Mouse (Mus musculus) brown adipose tissue, adult 24 weeks (tissue): Measurements from ENCODE around the gene Wdr3. TPM values are rescaled to one million over a fixed set of nuclear protein-coding genes. Genes with fewer than 3 reads are reported as not detected.

ENCODE experiments used
- H3K27ac ChIP-seq: fragments of 200-500 bp; replicated peaks from 2 replicates; pipeline ENCODE4 v1.5.1; 2012; ENCODE audit warnings: low read depth, mild to moderate bottlenecking, low read length
- H3K4me1 ChIP-seq: fragments of 200-500 bp; 2 replicates; pipeline ENCODE4 v1.6.1; 2012; ENCODE audit warnings: low read length, mixed read lengths; ENCODE audit not compliant: control insufficient read depth, insufficient read depth, insufficient read length
- H3K4me3 ChIP-seq: fragments of 200-500 bp; 2 replicates; pipeline ENCODE4 v1.5.1; 2012; ENCODE audit warnings: low read depth, mild to moderate bottlenecking, low read length, moderate library complexity; ENCODE audit not compliant: insufficient read depth
- polyA plus RNA-seq: library from polyadenylated mRNA; stranded (reverse); fragments of >200 nt; gene quantifications from 2 replicates; pipeline ENCODE4 v1.2.4, GENCODE M21; 2012; ENCODE audit not compliant: missing spikeins, insufficient read depth, insufficient read length

Wdr3 gene
- 5.9 and 16.7 TPM in 2 replicates for polyA plus RNA-seq

DNA sequence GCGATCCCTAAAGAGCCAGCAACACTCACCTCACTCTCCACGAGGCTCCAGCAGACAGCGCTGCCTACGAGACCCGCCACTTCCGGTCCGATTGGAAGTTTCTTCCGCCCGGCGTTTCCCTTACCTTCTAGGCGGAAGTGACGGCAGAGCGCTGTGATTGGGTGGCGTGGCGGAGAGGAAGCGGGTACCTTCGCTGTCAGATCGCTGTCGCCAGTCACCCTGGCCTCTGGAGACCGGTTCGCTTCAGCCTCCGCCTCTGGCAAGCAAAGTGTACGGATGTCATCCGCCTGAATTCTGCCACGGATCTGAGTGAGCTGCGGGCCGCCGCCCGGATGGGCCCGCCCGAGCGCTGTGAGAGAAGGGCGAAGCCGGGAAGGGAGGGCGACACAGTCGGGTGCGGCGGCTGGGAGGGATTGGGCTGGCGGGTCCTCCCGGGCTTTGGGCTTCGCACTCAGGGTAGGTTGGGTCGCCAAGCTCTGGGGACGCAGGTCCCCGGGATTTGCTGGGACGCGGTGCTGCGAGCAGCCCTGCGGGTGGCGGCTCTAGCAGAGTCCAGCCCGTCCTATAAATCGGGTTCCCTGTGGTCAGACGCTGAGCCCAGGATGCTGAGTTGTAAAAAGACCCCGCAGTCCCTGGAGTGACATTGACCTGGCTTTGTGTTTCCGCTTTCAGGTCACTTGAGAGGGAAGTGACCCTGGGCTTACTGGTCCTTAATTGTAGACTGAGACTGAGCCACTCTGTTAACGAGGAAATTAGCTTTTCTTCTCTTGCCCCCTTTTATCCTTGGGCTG is at the start of gene Wdr3, which contains the start of gene Gdap2:
Gene Wdr3 (minus strand): TSS at position 93 of the 791 bp plus-strand sequence.
Gene Gdap2 (plus strand): TSS at position 67 of the 791 bp plus-strand sequence.
- H3K27ac ChIP-seq = peak within 1 kb of the TSS; percentile 68
- peak within 1 kb of the TSS; percentile 85 for H3K4me3 ChIP-seq
- no peaks in the 10 kb centered on the region for H3K4me1 ChIP-seq

DNA sequence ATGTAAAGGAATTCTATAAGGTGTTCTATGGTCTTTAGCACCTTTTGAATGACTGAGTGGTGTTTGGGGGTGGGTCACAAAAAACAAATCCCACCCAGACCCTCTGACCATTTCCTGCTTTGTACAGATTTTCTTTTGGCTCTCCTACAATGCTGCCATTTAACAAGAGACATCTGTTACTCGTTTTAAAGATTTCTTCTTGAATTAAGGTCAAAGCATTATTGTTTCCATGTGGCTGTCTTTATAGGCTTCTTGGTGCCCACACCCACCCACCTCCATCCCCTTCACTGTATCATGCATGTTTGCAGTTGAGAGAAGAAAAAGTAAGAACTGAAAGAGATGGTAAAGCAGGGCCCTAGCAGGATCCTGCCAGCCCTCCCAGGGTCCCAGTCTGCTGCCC is 44.8 kb upstream of the Wdr3 start:
- Histone ChIP-seq H3K4me3 (no peak overlapping the region), H3K27ac (no peak overlapping the region), H3K4me1 (peaks cover under 1% of the 10 kb centered on the region; the same call in 1 of the 2 replicates)

DNA sequence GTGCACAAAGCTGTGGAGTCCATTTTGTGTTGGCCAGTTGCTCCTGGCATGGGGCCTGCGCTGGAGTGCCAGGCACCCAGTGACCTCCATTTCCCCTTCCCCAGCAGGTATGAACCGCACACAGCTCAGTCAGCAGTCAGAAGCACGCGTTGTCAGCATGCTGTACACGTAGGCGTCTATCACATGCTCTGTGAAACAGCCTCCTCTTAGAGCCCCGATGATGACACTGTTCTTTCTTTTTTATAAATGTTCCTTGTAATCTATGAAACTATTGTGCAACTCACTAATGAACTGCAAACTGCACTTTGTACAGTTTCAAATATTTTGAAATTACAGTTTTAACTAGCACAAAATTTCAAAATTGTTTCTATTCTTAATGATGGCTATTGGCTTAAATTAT is 39.3 kb upstream of the Wdr3 start:
- H3K4me1 ChIP-seq = peaks cover 6% of the 10 kb centered on the region; the same call in 1 of the 2 replicates
- H3K4me3 ChIP-seq = no peak overlapping the region
- no peak overlapping the region for H3K27ac ChIP-seq

DNA sequence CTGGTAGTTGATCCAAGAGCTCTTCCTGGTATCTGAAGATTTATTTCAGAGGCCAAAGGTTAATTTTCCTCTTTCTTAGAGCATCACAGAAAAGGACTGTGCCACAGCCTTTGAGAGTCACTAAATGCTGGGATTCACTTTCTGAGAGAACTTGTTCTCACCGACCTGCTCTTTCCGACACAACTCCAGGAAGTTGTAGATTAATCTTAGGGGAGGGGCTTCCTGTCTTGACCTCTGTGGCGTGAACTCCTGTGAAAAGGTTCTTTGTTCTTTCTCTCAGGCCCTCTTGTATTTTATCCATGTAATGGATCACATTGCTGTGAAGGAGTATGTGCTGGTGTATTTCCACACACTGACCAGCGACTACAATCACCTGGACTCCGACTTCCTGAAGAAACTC is 32.0 kb upstream of the Wdr3 start:
- Histone ChIP-seq H3K27ac (no peak overlapping the region), H3K4me1 (no peaks in the 10 kb centered on the region), H3K4me3 (no peak overlapping the region)

DNA sequence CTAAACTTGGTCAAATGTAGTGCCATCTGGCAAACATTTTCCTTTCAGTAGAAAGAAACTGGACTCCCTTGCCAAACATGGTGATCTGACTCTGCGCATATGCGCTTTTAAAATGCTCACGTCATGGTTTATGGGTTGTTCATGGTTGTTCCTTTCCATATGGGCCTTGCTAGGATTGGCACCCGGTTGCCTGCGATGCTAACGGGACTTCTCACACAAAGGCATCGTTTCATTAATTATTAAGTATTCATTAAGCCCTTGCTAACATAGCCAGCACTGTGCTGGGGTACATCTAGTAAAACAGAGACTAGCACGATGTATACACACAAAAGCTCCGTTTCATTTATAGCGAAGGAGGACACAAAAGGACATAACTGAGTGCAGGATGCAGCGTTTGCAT is 27.7 kb upstream of the Wdr3 start:
- Histone ChIP-seq H3K4me1 (no peaks in the 10 kb centered on the region), H3K27ac (no peak overlapping the region), H3K4me3 (no peak overlapping the region)

DNA sequence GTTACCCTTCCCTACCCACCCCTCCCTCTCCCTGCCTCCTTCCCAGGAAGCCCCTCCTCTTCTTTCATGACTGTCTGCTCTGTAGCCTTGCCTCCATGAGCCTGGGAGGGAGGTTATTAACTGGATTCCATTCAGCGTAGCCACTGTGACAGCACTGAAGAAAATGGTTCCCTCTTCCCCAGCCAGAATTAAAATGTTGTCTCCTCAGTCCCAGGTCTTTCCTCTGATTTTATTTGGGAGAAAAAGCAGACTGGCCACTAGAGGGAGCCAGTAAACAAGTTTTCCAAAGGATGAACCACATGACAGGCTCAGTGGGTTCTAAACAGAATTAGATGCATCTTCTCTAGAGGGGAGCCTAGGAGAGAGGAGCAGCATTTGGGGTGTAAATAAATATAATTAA is 27.2 kb upstream of the Wdr3 start:
- Histone ChIP-seq H3K4me3 (no peak overlapping the region), H3K4me1 (no peaks in the 10 kb centered on the region), H3K27ac (no peak overlapping the region)

DNA sequence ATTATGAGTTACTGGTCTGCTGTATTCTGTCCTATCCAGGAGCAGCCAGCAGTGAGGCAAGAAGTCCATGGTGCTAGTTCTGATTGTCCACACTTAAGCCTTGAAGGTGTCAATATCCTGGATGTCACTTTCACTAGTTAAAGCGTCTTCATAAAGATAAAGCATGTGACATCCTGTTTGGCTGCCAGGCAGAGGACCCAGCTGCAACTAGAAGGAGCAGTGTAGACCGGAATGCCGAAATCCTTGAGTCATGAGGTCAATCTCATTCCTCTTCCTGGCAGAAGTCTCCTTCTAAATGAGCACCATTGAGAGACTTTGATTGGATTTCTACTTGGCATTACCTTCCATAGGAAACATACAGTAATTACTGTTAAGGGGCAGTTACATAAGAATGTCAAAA is 18.3 kb upstream of the Wdr3 start:
- Histone ChIP-seq H3K4me3 (no peak overlapping the region), H3K4me1 (no peaks in the 10 kb centered on the region), H3K27ac (no peak overlapping the region)

DNA sequence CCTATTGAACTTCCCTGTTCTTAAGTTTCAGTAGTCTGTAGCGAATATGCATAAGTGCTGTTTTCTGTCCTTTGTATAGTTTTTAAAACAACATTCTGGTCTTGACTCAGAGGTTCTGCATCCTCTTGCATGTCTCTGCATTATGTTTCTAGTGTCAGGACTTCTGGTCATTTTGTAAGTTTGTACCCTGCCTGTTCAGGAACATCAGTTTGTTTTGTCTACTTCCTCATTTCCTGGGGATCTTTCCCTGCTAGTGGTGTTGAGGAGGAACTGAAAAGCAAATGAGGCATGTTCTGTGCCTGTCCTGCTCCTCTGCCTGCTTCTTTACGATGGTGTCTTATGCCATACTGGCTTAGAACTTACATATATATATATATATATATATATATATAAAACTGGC is 13.8 kb upstream of the Wdr3 start:
- no peak overlapping the region for H3K27ac ChIP-seq

DNA sequence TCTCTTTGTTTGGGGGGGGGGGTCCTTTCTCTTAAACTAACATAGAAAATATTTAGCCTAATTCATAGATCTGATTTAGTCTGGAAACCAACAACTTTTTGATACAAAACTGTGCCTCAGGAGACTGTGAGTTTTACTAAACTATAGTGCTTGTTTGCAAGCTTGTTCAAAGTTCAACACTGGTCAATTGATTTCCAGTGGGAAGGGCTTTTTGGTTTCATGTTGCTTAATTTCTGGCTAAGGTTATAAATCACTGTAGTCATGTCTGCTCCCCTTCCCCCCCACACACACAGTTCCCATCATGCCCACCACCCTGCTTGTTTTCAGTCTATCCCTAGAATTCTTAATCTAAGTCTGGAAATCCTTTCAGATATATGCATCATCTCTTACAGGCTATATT is 2.8 kb upstream of the Wdr3 start:
- H3K4me3 ChIP-seq = no peak overlapping the region
- H3K27ac ChIP-seq = no peak overlapping the region
- no peaks in the 10 kb centered on the region for H3K4me1 ChIP-seq

More for the DNA sequence above, 13.8 kb upstream of the Wdr3 start:
- Histone ChIP-seq H3K4me3 (no peak overlapping the region), H3K4me1 (no peaks in the 10 kb centered on the region)

DNA sequence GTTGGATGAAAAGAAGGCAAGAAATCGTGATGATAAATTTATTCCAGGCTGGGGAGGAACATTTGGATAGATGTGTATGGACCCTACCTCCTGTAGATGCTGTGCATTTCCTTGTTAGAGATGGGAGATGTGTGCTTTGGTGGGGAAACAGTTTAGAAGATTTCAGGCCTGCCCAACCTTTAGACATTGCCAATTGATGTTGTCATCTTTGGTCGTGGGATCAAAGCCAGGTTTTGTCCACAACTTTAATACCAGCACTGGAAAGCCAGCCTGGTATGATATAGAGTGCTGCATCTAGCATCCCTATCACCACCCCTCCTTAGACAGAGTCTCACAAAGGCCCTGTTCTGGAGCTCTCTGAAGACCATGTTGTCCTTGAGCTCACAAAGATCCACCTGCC is 1.3 kb upstream of the Wdr3 start:
- H3K4me1 ChIP-seq = no peaks in the 10 kb centered on the region
- no peak overlapping the region for H3K27ac ChIP-seq
- no peak overlapping the region for H3K4me3 ChIP-seq

DNA sequence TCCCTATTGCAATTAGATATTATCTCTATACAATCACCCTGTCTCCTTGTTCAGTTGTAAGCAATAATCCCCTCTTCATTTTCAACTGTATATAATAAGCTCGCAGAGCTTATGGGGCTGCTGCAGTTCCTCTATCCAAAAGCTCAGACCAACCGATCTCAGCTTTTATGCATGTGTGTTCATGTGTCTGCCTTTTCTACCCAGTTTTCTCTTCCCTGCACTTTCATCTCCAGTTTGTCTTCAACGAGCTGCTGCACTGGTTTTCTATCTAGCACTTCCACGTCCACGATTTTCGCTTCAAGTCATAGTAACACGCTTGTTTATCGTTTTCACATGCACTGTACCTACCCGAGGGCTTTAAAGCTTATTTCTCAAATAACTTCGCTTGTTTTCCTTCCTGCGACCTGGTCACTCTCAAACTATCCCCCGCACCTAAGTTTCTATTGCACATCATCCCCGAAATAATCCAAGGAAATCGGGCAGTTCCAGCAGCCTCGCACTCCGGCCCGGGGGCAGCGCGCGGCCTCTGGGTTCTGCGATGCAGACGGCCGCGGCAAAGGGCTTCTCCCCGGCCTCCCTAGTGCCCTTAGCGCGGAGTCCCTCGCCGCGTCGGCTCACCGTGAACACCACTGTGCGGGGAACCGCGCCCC is 417 bp downstream of the Wdr3 start:
- Histone ChIP-seq H3K27ac (no peak overlapping the region), H3K4me3 (peak overlapping the region; percentile 85), H3K4me1 (no peaks in the 10 kb centered on the region)

DNA sequence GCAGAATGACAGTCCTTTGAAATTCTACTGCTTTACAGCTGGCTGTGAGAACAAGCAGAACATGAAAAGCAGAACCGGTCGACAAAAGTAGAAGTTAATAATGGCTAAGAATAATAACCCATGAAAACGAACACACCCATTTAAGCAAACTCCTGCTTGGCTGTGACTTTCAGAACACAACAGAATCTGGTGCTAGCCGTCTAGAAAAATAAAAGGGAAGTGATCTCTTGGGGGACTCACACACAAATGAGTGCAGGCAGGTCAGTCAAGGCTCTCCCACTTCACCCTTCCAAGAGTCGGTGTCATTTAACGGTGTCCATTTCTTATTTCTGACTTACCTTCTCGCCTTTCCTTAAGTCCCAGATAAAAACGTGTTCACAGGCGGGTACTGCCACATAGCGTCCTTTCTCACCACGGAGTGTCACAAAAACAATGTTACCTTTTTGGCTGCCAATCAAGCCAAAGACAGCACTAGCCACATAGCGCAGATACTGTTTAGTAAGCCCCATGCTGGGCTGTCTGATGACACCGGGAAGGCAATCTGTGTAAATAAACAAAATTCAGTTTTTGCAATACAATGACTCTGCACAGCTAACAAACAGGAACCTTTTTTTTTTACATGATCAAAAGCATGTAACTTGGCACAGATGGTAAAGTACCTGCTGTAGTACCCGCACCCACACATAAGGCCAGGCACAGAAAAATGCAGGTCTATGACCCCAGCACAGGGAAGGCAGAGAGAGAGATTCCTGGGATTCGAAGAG is 1.3 kb downstream of the Wdr3 start:
- Histone ChIP-seq H3K27ac (no peak overlapping the region), H3K4me3 (peak overlapping the region; percentile 85; the same call in 1 of the 2 replicates), H3K4me1 (no peaks in the 10 kb centered on the region)

DNA sequence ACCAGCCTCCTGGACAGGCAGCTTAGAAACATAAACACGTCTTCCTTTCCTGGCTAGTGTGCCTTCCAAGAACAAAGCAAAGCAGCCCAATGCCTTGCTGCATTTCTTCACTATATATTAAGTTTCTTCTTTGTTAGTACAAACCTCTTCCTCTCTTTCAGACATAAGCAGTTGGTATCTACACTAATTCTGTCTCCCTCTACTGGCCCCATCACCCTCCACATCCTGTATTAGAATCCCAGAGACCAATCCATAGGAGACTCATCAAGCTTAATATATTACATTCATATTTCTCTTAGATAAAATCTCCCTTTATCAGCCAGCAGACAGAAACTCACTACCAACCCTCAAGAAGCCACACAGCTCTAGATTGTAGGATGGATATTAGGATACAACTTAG is 39.8 kb downstream of the Wdr3 start:
- Histone ChIP-seq H3K4me1 (no peaks in the 10 kb centered on the region), H3K27ac (no peak overlapping the region), H3K4me3 (no peak overlapping the region)

DNA sequence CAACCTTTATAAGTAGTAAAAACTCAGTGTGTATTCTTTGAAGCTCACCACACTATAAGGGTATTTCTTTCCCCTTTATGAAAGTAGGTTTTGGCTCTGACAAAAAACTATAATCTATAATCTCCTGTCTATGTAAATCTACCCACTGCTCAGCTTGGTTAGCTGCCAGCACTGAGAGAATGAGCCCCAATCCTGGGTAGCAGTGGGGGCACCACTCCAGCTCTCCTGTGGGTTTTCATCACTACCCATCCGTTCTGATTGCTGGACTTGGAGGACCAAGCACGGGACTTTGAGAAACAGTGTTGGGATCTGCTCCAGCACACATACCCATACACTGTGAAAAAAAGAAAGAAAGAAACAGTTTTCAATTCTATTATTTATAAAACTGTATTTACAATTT is 40.2 kb downstream of the Wdr3 start:
- Histone ChIP-seq H3K4me3 (no peak overlapping the region), H3K27ac (no peak overlapping the region), H3K4me1 (no peaks in the 10 kb centered on the region)

DNA sequence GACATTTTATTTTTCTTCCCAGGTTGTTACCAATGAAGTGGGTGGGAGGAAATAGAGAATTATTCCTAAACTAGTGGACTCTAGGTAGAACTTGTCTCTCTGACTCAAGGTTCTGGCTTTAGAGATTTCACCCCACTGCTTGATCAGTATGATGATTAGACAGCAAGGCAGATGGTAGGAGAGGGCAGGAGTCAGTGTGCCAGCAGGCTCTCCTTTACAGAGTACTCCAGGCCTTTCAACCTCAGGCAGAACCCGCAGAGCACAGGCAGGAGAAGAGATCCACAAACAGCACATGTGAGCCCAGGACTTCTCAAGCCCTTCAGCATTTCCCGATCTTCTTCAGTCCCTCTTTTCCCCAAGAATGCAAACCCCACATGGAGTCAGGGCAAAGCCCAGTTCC is 43.5 kb downstream of the Wdr3 start:
- Histone ChIP-seq H3K4me1 (no peaks in the 10 kb centered on the region), H3K27ac (no peak overlapping the region), H3K4me3 (no peak overlapping the region)
